Mouse (Mus musculus) thymus, adult 2 months (tissue): ENCODE data around the gene Rnf180.

Experiments used
- CTCF ChIP-seq: fragments of 200-500 bp; IDR thresholded peaks from 2 replicates; pipeline ENCODE4 v1.5.1; 2012; ENCODE audit warnings: mild to moderate bottlenecking, control low read depth, low read length, moderate library complexity, borderline replicate concordance; ENCODE audit not compliant: control insufficient read depth, poor library complexity, insufficient read depth; ENCODE audit errors: extremely low read depth
- POLR2A ChIP-seq: fragments of 200-500 bp; IDR thresholded peaks from 2 replicates; pipeline ENCODE4 v1.6.1; 2012; ENCODE audit warnings: mild to moderate bottlenecking, low read length, control low read depth, moderate library complexity; ENCODE audit not compliant: control insufficient read depth, poor library complexity, insufficient read depth; ENCODE audit errors: extremely low read depth

- TF ChIP-seq CTCF (no peak), POLR2A (no peak)
Observed at GRCm38 (mm10) chr13:105300009-105300346, 5.4 kb upstream of the Rnf180 start.
